ENCODE assay signal across 8 mouse cellular contexts in genomic region chr15:62092671-62093185, GRCm38 (mm10).
DNase-seq lines count a peak whose midpoint lies in the region; ATAC-seq lines count a peak whose summit lies in the region.

No protein-coding gene starts in this region.

- no peaks in the 10 kb centered on the region for H3K36me3 ChIP-seq in embryonic facial prominence, embryonic 14.5 days (ENCODE audit: control insufficient read depth, insufficient read depth, low read length)
- no peaks in the 10 kb centered on the region for H3K36me3 ChIP-seq in splenic B cell, adult 2 months (ENCODE audit: control insufficient read depth, insufficient read depth, low read length, poor library complexity, severe bottlenecking)

- peak overlapping the region; percentile 19; the same call in 1 of the 2 replicates for H3K9ac ChIP-seq in embryonic facial prominence, embryonic 14.5 days (ENCODE audit: low read depth, low read length)

- H3K9me3 ChIP-seq in embryonic facial prominence, embryonic 14.5 days (ENCODE audit: control insufficient read depth, low read length): no peaks in the 10 kb centered on the region

- H3K27ac ChIP-seq in embryonic facial prominence, embryonic 14.5 days (replicated peaks; ENCODE audit: low read depth, low read length): no peak overlapping the region

- DNase-seq in frontal cortex, postnatal 14 days (ENCODE audit: low spot score in 2 of 2): no peak
- peak; percentile 69 for DNase-seq in CD4-positive, CD25-positive, alpha-beta regulatory T cell, adult 2 months (ENCODE audit: low read depth, low spot score)
- DNase-seq in embryonic facial prominence, embryonic 14.5 days (ENCODE audit: low spot score): peak; percentile 45
- DNase-seq in kidney, postnatal 4 days: peak; percentile 19 to 49
- peak; percentile 11 for DNase-seq in splenic B cell, adult 2 months (ENCODE audit: low read depth, low spot score)
- DNase-seq in gastrocnemius, adult 8-10 months (ENCODE audit: low spot score in 2 of 2): no peak

- H3K4me1 ChIP-seq in embryonic facial prominence, embryonic 14.5 days (ENCODE audit: control insufficient read depth, insufficient read depth, low read length): no peaks in the 10 kb centered on the region

- no peaks in the 10 kb centered on the region for H3K27me3 ChIP-seq in embryonic facial prominence, embryonic 14.5 days (replicated peaks; ENCODE audit: control insufficient read depth, insufficient read depth, low read length)
- no peaks in the 10 kb centered on the region for H3K27me3 ChIP-seq in splenic B cell, adult 2 months (ENCODE audit: control insufficient read depth, insufficient read depth, low read length, poor library complexity, severe bottlenecking)

- WGBS in embryonic facial prominence, embryonic 14.5 days: 6% methylated on average over 5 of the region's 5 CpGs

- no peak overlapping the region for H3K4me2 ChIP-seq in embryonic facial prominence, embryonic 14.5 days (ENCODE audit: low read depth, low read length)

- no peak overlapping the region for H3K4me3 ChIP-seq in embryonic facial prominence, embryonic 14.5 days (ENCODE audit: low read depth, low read length)

- ATAC-seq in frontal cortex, adult (ENCODE audit: low TSS enrichment): peak; percentile 80
- 0 out of 2 replicates have a peak, but pooled peaks have one; percentile 6 for ATAC-seq in embryonic facial prominence, embryonic 14.5 days (ENCODE audit: low read depth)
- no peak for ATAC-seq in granulocyte monocyte progenitor cell, adult 5-6 weeks (replicated peaks; ENCODE audit: poor library complexity, severe bottlenecking)

Comparison
In these comparisons a context has a peak if more than half of its experiments do, and no peak if none do; other contexts are left out.
1. DNase-seq: peak in CD4-positive, CD25-positive, alpha-beta regulatory T cell, adult 2 months (single experiment), embryonic facial prominence, embryonic 14.5 days (single experiment), kidney, postnatal 4 days (2 of 2) and splenic B cell, adult 2 months (single experiment); none in frontal cortex, postnatal 14 days (0 of 2) and gastrocnemius, adult 8-10 months (0 of 2).